ENCODE assay signal across 11 mouse cellular contexts in genomic region chr12:73699471-73700186, GRCm38 (mm10).
DNase-seq lines count a peak whose midpoint lies in the region; ATAC-seq lines count a peak whose summit lies in the region.
"Had no signal": no experiment of that assay in that cellular context is flagged by ENCODE, and none has a peak within 500 bp of the region (broad histone marks: within the 10 kb centered on the region; RNA-seq: fewer than 3 reads in every experiment).

No protein-coding gene starts in this region.

- no peak overlapping the region for H3K4me3 ChIP-seq in hindbrain, embryonic 15.5 days
- H3K4me3 ChIP-seq in neural tube, embryonic 14.5 days (ENCODE audit: low read depth, low read length) = no peak overlapping the region

- DNase-seq in layer of hippocampus, adult 18-20 months (ENCODE audit: low spot score in 2 of 2) = peak; percentile 16 to 55
- DNase-seq in layer of hippocampus, adult 9-10 months (ENCODE audit: low spot score) = no peak
- peak; percentile 79 for DNase-seq in T-cell, adult 2 months (ENCODE audit: low spot score)
- no peak for DNase-seq in lung, adult 18-20 months
- no peak for DNase-seq in adipocyte (ENCODE audit: low spot score)
- no peak for DNase-seq in retina, embryonic 14.5 days (ENCODE audit: low spot score)
- DNase-seq: adrenal gland, adult 8-10 months; heart, postnatal 36 days had no signal

- H3K9ac ChIP-seq in hindbrain, embryonic 15.5 days = 0 out of 2 replicates have a peak overlapping the region, but pooled peaks have one; percentile 3
- no peak overlapping the region for H3K9ac ChIP-seq in neural tube, embryonic 14.5 days (replicated peaks; ENCODE audit: low read depth, low read length)

- H3K4me1 ChIP-seq in hindbrain, embryonic 15.5 days (replicated peaks) = peaks cover 20% of the 10 kb centered on the region
- H3K4me1 ChIP-seq in neural tube, embryonic 14.5 days (ENCODE audit: control insufficient read depth, insufficient read depth, low read length) = peaks cover 9% of the 10 kb centered on the region; the same call in 1 of the 2 replicates

- 46% methylated on average over 17 of the region's 17 CpGs for WGBS in hindbrain, embryonic 15.5 days
- whole genome bisulfite sequencing in neural tube, embryonic 14.5 days = 37% methylated on average over 17 of the region's 17 CpGs

- 0 out of 2 replicates have a peak, but pooled peaks have one; percentile 12 for ATAC-seq in hindbrain, embryonic 15.5 days (ENCODE audit: low FRiP score, low read depth)
- peak; percentile 15; the same call in 1 of the 2 replicates for ATAC-seq in neural tube, embryonic 14.5 days (ENCODE audit: low read depth)

- peak overlapping the region; percentile 46; the same call in 1 of the 2 replicates for H3K27ac ChIP-seq in hindbrain, embryonic 15.5 days (replicated peaks)
- H3K27ac ChIP-seq in neural tube, embryonic 14.5 days (ENCODE audit: low read depth, low read length) = peak overlapping the region; percentile 64; the same call in 1 of the 2 replicates
- H3K27ac ChIP-seq: stomach, postnatal 0 days had no signal

- no peaks in the 10 kb centered on the region for H3K27me3 ChIP-seq in hindbrain, embryonic 15.5 days
- H3K27me3 ChIP-seq in neural tube, embryonic 14.5 days (ENCODE audit: control insufficient read depth, insufficient read depth, low read length) = no peaks in the 10 kb centered on the region

- H3K36me3 ChIP-seq in hindbrain, embryonic 15.5 days = no peaks in the 10 kb centered on the region
- no peaks in the 10 kb centered on the region for H3K36me3 ChIP-seq in neural tube, embryonic 14.5 days (ENCODE audit: control insufficient read depth, insufficient read depth, low read length)

- no peaks in the 10 kb centered on the region for H3K9me3 ChIP-seq in hindbrain, embryonic 15.5 days
- H3K9me3 ChIP-seq in neural tube, embryonic 14.5 days (ENCODE audit: control insufficient read depth, low read length) = no peaks in the 10 kb centered on the region

- peak overlapping the region; percentile 5; the same call in 1 of the 2 replicates for H3K4me2 ChIP-seq in hindbrain, embryonic 15.5 days
- no peak overlapping the region for H3K4me2 ChIP-seq in neural tube, embryonic 14.5 days (ENCODE audit: low read depth, low read length)

Comparison
In these comparisons a context has a peak if more than half of its experiments do, and no peak if none do; other contexts are left out.
1. DNase-seq: peak in layer of hippocampus, adult 18-20 months (2 of 2) and T-cell, adult 2 months (single experiment); none in layer of hippocampus, adult 9-10 months (single experiment), lung, adult 18-20 months (0 of 2), adipocyte (single experiment) and retina, embryonic 14.5 days (single experiment).